Mouse (Mus musculus): ENCODE results near the gene Acot4.
"Not testable (repeated sequence)": the region's sequence is repeated elsewhere in the genome, so short reads cannot be mapped to it uniquely, and the experiment has no call there.

Acot4 gene

DNA sequence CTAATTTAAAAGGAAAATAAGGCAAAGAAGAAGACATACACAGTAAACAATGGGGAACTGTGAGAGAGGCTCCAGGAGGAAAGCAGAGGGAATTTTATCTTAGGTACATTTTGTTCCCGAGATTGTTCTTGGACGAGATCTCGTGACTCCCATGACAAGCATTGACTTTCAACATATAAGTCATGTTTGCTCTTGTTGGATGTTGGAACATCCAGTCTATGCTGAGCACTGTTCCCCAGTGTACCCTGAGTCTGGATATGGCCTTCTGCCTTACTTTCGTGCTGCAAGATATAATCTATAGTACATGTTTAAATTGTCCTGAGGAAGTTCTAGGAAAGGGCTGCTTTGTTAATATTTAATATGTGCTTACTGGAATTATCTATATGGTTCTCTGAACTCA is 46.4 kb downstream of the Acot4 start:
- DNase-seq = no peak

DNA sequence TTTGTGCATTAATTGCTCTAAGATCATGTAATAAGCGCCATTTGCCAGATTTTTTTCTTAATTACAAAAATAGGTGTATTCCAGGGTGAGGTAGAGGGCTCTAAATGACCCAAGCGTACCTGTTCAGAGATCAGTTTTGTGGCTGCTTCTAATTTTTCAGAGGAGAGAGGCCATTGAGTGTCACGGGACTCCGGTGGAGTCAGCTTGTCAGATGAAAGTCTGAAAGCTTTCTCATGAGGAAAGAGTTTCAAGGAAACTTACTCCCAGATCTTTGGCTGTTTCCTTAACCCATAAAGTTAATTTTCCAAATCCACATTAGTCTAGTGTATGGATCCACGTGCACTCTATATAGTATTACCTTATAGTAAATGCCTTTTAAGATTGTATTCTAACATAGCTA is 56.5 kb downstream of the Acot4 start:
- DNase-seq = not testable (repeated sequence)
